Mouse (Mus musculus) hindbrain, embryonic 15.5 days (tissue): ENCODE results near the gene Gm21797. TPM values are rescaled to one million over a fixed set of nuclear protein-coding genes. Genes with fewer than 3 reads are reported as not detected.
"Not testable (repeated sequence)": the region's sequence is repeated elsewhere in the genome, so short reads cannot be mapped to it uniquely, and the experiment has no call there.

Experiments
- ATAC-seq: fragments of 200-750 bp; cut with Nextera tagmentation; 2 replicates; pipeline ENCODE4 v1.8.0; 2017; ENCODE audit warnings: low read depth, moderate number of reproducible peaks, moderate TSS enrichment; ENCODE audit not compliant: low FRiP score
- H3K27ac ChIP-seq: fragments of 300-500 bp; sonication (generic); replicated peaks from 2 replicates; pipeline ENCODE4 v1.5.1; 2015; ENCODE audit warnings: mild to moderate bottlenecking, inconsistent platforms
- H3K27me3 ChIP-seq: fragments of 300-500 bp; sonication (generic); 2 replicates; pipeline ENCODE4 v1.6.1; 2015; ENCODE audit warnings: control low read depth, inconsistent platforms
- H3K36me3 ChIP-seq: fragments of 300-500 bp; sonication (generic); 2 replicates; pipeline ENCODE4 v1.6.1; 2015; ENCODE audit warnings: control low read depth, inconsistent platforms
- H3K4me1 ChIP-seq: fragments of 300-500 bp; sonication (generic); replicated peaks from 2 replicates; pipeline ENCODE4 v1.6.1; 2015; ENCODE audit warnings: control low read depth, inconsistent platforms
- H3K4me2 ChIP-seq: fragments of 300-500 bp; sonication (generic); 2 replicates; pipeline ENCODE4 v1.6.1; 2015; ENCODE audit warnings: moderate library complexity, mild to moderate bottlenecking, inconsistent platforms
- H3K4me3 ChIP-seq: fragments of 300-500 bp; sonication (generic); 2 replicates; pipeline ENCODE4 v1.5.1; 2015; ENCODE audit warnings: mild to moderate bottlenecking, inconsistent platforms
- H3K9ac ChIP-seq: fragments of 300-500 bp; sonication (generic); 2 replicates; pipeline ENCODE4 v1.6.1; 2015; ENCODE audit warnings: inconsistent platforms
- H3K9me3 ChIP-seq: fragments of 300-500 bp; sonication (generic); 2 replicates; pipeline ENCODE4 v1.6.1; 2016; ENCODE audit warnings: control low read depth, inconsistent platforms
- WGBS: fragments of 180-500 bp; shearing (Covaris S2); methylation state at CpG from one replicate; pipeline ENCODE4 v1.1.7; 2015; 5-methylcytosine and 5-hydroxymethylcytosine counted together
- polyA plus RNA-seq: library from polyadenylated mRNA; unstranded; fragments of >200 nt; fragmentation: Nextera tagmentation; extraction: Ambion mirVana; gene quantifications from 2 replicates; pipeline ENCODE4 v1.2.1, GENCODE M21; 2015

Gm21797 gene
- polyA plus RNA-seq: not detected in 2 replicates

- not testable (repeated sequence) for H3K4me3 ChIP-seq, ATAC-seq, H3K4me2 ChIP-seq, H3K36me3 ChIP-seq, H3K9me3 ChIP-seq, H3K4me1 ChIP-seq, H3K9ac ChIP-seq, H3K27ac ChIP-seq, H3K27me3 ChIP-seq
- no CpG with 5 or more reads among the region's 3 CpGs for WGBS
Measured at GRCm38 (mm10) chrY:40775665-40776064, at the start of gene Gm21797. Gene Gm21797 (minus strand): TSS chrY:40775765.

GRCm38 (mm10) chrY:40804614-40805013, 29.0 kb upstream of the Gm21797 start, which contains the start of gene Gm20795:
Gene Gm20795 (plus strand): TSS chrY:40804914.
- H3K4me2 ChIP-seq, ATAC-seq, H3K4me3 ChIP-seq, H3K9me3 ChIP-seq, H3K4me1 ChIP-seq, H3K27me3 ChIP-seq, H3K36me3 ChIP-seq, H3K9ac ChIP-seq, H3K27ac ChIP-seq: not testable (repeated sequence)

Other genes with a start within 250 kb of the Gm21797 start
- gene Gm21852, start 123.8 kb downstream of the Gm21797 start, polyA plus RNA-seq: not detected in 2 replicates
- not detected in 2 replicates for gene Gm20795, start 29.1 kb upstream of the Gm21797 start, polyA plus RNA-seq